Mouse (Mus musculus) midbrain, embryonic 14.5 days (tissue): ENCODE measurements around the gene Hic2. TPM values are rescaled to one million over a fixed set of nuclear protein-coding genes. Genes with fewer than 3 reads are reported as not detected.

Experiments used
- ATAC-seq: fragments of 200-750 bp; cut with Nextera tagmentation; 2 replicates; pipeline ENCODE4 v1.8.0; 2017; ENCODE audit warnings: moderate number of reproducible peaks, moderate library complexity; ENCODE audit not compliant: low FRiP score, low TSS enrichment
- DNase-seq: peaks from one replicate; pipeline ENCODE4 v3.0.0-alpha.2; 2015
- H3K27ac ChIP-seq: fragments of 300-500 bp; sonication (generic); replicated peaks from 2 replicates; pipeline ENCODE4 v1.5.1; 2014; ENCODE audit warnings: mild to moderate bottlenecking, low read depth, low read length, moderate library complexity
- H3K27me3 ChIP-seq: fragments of 300-500 bp; sonication (generic); 2 replicates; pipeline ENCODE4 v1.6.1; 2014; ENCODE audit warnings: low read length, control low read depth, mixed read lengths; ENCODE audit not compliant: control insufficient read depth, insufficient read depth
- H3K36me3 ChIP-seq: fragments of 300-500 bp; sonication (generic); 2 replicates; pipeline ENCODE4 v1.6.1; 2014; ENCODE audit warnings: low read length, control low read depth; ENCODE audit not compliant: control insufficient read depth, insufficient read depth
- H3K4me1 ChIP-seq: fragments of 300-500 bp; sonication (generic); 2 replicates; pipeline ENCODE4 v1.6.1; 2014; ENCODE audit warnings: mild to moderate bottlenecking, antibody characterized with exemption, low read length, control low read depth; ENCODE audit not compliant: control insufficient read depth, insufficient read depth
- H3K4me2 ChIP-seq: fragments of 300-500 bp; sonication (generic); 2 replicates; pipeline ENCODE4 v1.6.1; 2014; ENCODE audit warnings: mild to moderate bottlenecking, low read length, moderate library complexity
- H3K4me3 ChIP-seq: fragments of 300-500 bp; sonication (generic); replicated peaks from 2 replicates; pipeline ENCODE4 v1.5.1; 2014; ENCODE audit warnings: low read depth, low read length
- H3K9ac ChIP-seq: fragments of 300-500 bp; sonication (generic); replicated peaks from 2 replicates; pipeline ENCODE4 v1.6.1; 2014; ENCODE audit warnings: mild to moderate bottlenecking, low read length, moderate library complexity
- H3K9me3 ChIP-seq: fragments of 300-500 bp; sonication (generic); 2 replicates; pipeline ENCODE4 v1.6.1; 2016; ENCODE audit warnings: low read length, control low read depth, mixed read lengths; ENCODE audit not compliant: control insufficient read depth
- WGBS: fragments of 180-500 bp; shearing (Covaris S2); extraction: QIAGEN DNeasy Blood & Tissue Kit; methylation state at CpG from one replicate; pipeline ENCODE4 v1.1.7; 2014; 5-methylcytosine and 5-hydroxymethylcytosine counted together
- polyA plus RNA-seq: library from polyadenylated mRNA; unstranded; fragments of >200 nt; fragmentation: Nextera tagmentation; extraction: Ambion mirVana; gene quantifications from 2 replicates; pipeline ENCODE4 v1.2.1, GENCODE M21; 2014

Gene Hic2
- polyA plus RNA-seq: 6.4 and 7.7 TPM in 2 replicates

GRCm38 (mm10) chr16:17232794-17233701 is at the start of gene Hic2:
Hic2 (plus strand) TSS chr16:17233572.
- ATAC-seq: peak; percentile 97
- Histone ChIP-seq H3K4me1 (peaks cover 24% of the 10 kb centered on the region), H3K27ac (peak within 1 kb of the TSS; percentile 97), H3K36me3 (no peaks in the 10 kb centered on the region), H3K9me3 (peaks cover 4% of the 10 kb centered on the region; the same call in 1 of the 2 replicates), H3K27me3 (no peaks in the 10 kb centered on the region), H3K4me3 (peak within 1 kb of the TSS; percentile 89), H3K4me2 (peak within 1 kb of the TSS; percentile 70), H3K9ac (peak within 1 kb of the TSS; percentile 95)
- peak; percentile 97 for DNase-seq
- WGBS: under 1% methylated on average over 56 of the region's 59 CpGs

GRCm38 (mm10) chr16:17185475-17185874 is 47.9 kb upstream of the Hic2 start:
- no peak overlapping the region for H3K9ac ChIP-seq
- no peak for ATAC-seq
- no peaks in the 10 kb centered on the region for H3K4me1 ChIP-seq
- no peak overlapping the region for H3K27ac ChIP-seq
- H3K36me3 ChIP-seq: peaks cover 8% of the 10 kb centered on the region; the same call in 1 of the 2 replicates
- DNase-seq: no peak
- no peaks in the 10 kb centered on the region for H3K27me3 ChIP-seq
- H3K9me3 ChIP-seq: no peaks in the 10 kb centered on the region
- no peak overlapping the region for H3K4me3 ChIP-seq
- no peak overlapping the region for H3K4me2 ChIP-seq

GRCm38 (mm10) chr16:17193823-17194222 is 39.5 kb upstream of the Hic2 start:
- H3K36me3 ChIP-seq: peaks cover 6% of the 10 kb centered on the region; the same call in 1 of the 2 replicates
- WGBS: over 99% methylated on average over 4 of the region's 4 CpGs
- H3K4me3 ChIP-seq: no peak overlapping the region
- no peaks in the 10 kb centered on the region for H3K4me1 ChIP-seq
- no peaks in the 10 kb centered on the region for H3K27me3 ChIP-seq
- H3K9ac ChIP-seq: no peak overlapping the region
- no peak overlapping the region for H3K27ac ChIP-seq
- ATAC-seq: no peak
- no peak for DNase-seq
- no peaks in the 10 kb centered on the region for H3K9me3 ChIP-seq
- H3K4me2 ChIP-seq: no peak overlapping the region

- 11% methylated on average over 24 of the region's 24 CpGs for WGBS
- H3K36me3 ChIP-seq: peaks cover 3% of the 10 kb centered on the region; the same call in 1 of the 2 replicates
- peak overlapping the region; percentile 97 for H3K4me3 ChIP-seq
- H3K9ac ChIP-seq: peak overlapping the region; percentile 99
- no peaks in the 10 kb centered on the region for H3K27me3 ChIP-seq
- H3K27ac ChIP-seq: peak overlapping the region; percentile 78; the same call in 1 of the 2 replicates
- H3K4me1 ChIP-seq: peaks cover 12% of the 10 kb centered on the region
- no peaks in the 10 kb centered on the region for H3K9me3 ChIP-seq
- H3K4me2 ChIP-seq: peak overlapping the region; percentile 90
- ATAC-seq: no peak
- peak; percentile 1 for DNase-seq
These were observed 33.0 kb upstream of the Hic2 start for GRCm38 (mm10) chr16:17200121-17200952.

GRCm38 (mm10) chr16:17200953-17201707 is 32.2 kb upstream of the Hic2 start:
- H3K9ac ChIP-seq: peak overlapping the region; percentile 99
- WGBS: under 1% methylated on average over 72 of the region's 72 CpGs
- H3K4me1 ChIP-seq: peaks cover 12% of the 10 kb centered on the region
- H3K27me3 ChIP-seq: no peaks in the 10 kb centered on the region
- peak overlapping the region; percentile 90 for H3K4me2 ChIP-seq
- H3K4me3 ChIP-seq: peak overlapping the region; percentile 97
- H3K27ac ChIP-seq: peak overlapping the region; percentile 78
- DNase-seq (peak; percentile 92), ATAC-seq (peak; percentile 89)
- H3K36me3 ChIP-seq: peaks cover 3% of the 10 kb centered on the region; the same call in 1 of the 2 replicates
- H3K9me3 ChIP-seq: no peaks in the 10 kb centered on the region

GRCm38 (mm10) chr16:17201977-17202376 is 31.4 kb upstream of the Hic2 start:
- peak; percentile 46 for DNase-seq

GRCm38 (mm10) chr16:17202549-17202948 is 30.8 kb upstream of the Hic2 start, which contains the start of gene Ube2l3:
Ube2l3 (minus strand) TSS chr16:17202649.
- peak within 1 kb of the TSS; percentile 97 for H3K4me3 ChIP-seq
- H3K4me1 ChIP-seq: peaks cover 12% of the 10 kb centered on the region
- WGBS: 92% methylated on average over 1 of the region's 1 CpGs
- H3K4me2 ChIP-seq: peak within 1 kb of the TSS; percentile 90
- H3K27me3 ChIP-seq: no peaks in the 10 kb centered on the region
- H3K9me3 ChIP-seq: no peaks in the 10 kb centered on the region
- peaks cover 3% of the 10 kb centered on the region; the same call in 1 of the 2 replicates for H3K36me3 ChIP-seq
- DNase-seq (no peak), ATAC-seq (no peak)
- H3K9ac ChIP-seq: no peak within 1 kb of the TSS
- no peak within 1 kb of the TSS for H3K27ac ChIP-seq

More at GRCm38 (mm10) chr16:17201977-17202376, 31.4 kb upstream of the Hic2 start:
- 59% methylated on average over 2 of the region's 2 CpGs for WGBS
- no peak overlapping the region for H3K4me2 ChIP-seq
- no peak overlapping the region for H3K27ac ChIP-seq
- no peak overlapping the region for H3K9ac ChIP-seq
- ATAC-seq: no peak
- H3K36me3 ChIP-seq: peaks cover 3% of the 10 kb centered on the region; the same call in 1 of the 2 replicates
- H3K4me1 ChIP-seq: peaks cover 12% of the 10 kb centered on the region
- H3K4me3 ChIP-seq: no peak overlapping the region
- H3K9me3 ChIP-seq: no peaks in the 10 kb centered on the region
- H3K27me3 ChIP-seq: no peaks in the 10 kb centered on the region

- no peak overlapping the region for H3K4me2 ChIP-seq
- H3K27ac ChIP-seq: no peak overlapping the region
- peaks cover 16% of the 10 kb centered on the region for H3K4me1 ChIP-seq
- ATAC-seq (no peak), DNase-seq (peak; percentile 68)
- H3K9me3 ChIP-seq: no peaks in the 10 kb centered on the region
- H3K27me3 ChIP-seq: no peaks in the 10 kb centered on the region
- H3K9ac ChIP-seq: no peak overlapping the region
- 1% methylated on average over 6 of the region's 6 CpGs for WGBS
- no peak overlapping the region for H3K4me3 ChIP-seq
- no peaks in the 10 kb centered on the region for H3K36me3 ChIP-seq
These were observed 28.4 kb upstream of the Hic2 start for GRCm38 (mm10) chr16:17204990-17205389.
